Mouse (Mus musculus) erythroblast, embryonic 14.5 days (primary cell): ENCODE measurements around the gene Zfyve9. TPM values are rescaled to one million over a fixed set of nuclear protein-coding genes. Genes with fewer than 3 reads are reported as not detected.

Source experiments
- H3K27me3 ChIP-seq: 2 replicates; pipeline ENCODE4 v1.6.1; 2012; ENCODE audit warnings: inconsistent platforms; ENCODE audit not compliant: control insufficient read depth
- H3K36me3 ChIP-seq: 2 replicates; pipeline ENCODE4 v1.6.1; 2012; ENCODE audit warnings: mild to moderate bottlenecking, inconsistent platforms; ENCODE audit not compliant: control insufficient read depth
- H3K4me1 ChIP-seq: 2 replicates; pipeline ENCODE4 v1.6.1; 2012; ENCODE audit warnings: inconsistent platforms; ENCODE audit not compliant: control insufficient read depth
- H3K4me3 ChIP-seq: replicated peaks from 2 replicates; pipeline ENCODE3; 2012; ENCODE audit warnings: moderate library complexity, mild to moderate bottlenecking, inconsistent platforms
- H3K9me3 ChIP-seq: 2 replicates; pipeline ENCODE4 v1.6.1; 2012; ENCODE audit warnings: low read length, inconsistent platforms, mixed read lengths; ENCODE audit not compliant: control insufficient read depth
- GATA1 ChIP-seq: IDR thresholded peaks from 2 replicates; pipeline ENCODE4 v1.6.1; 2012; ENCODE audit warnings: low read length, inconsistent platforms, mixed read lengths
- TAL1 ChIP-seq: IDR thresholded peaks from 3 replicates; pipeline ENCODE4 v1.6.1; 2012; ENCODE audit warnings: low read length, inconsistent platforms, mixed read lengths
- polyA plus RNA-seq: library from polyadenylated mRNA; stranded (reverse); fragments of >175 nt; gene quantifications from 2 replicates; pipeline ENCODE4 v1.2.3, GENCODE M21; 2012

The Zfyve9 gene
- not detected in 2 replicates for polyA plus RNA-seq

- TF ChIP-seq GATA1, result no peak
- Histone ChIP-seq H3K27me3 (peaks cover 66% of the 10 kb centered on the region), H3K4me1 (peaks cover 9% of the 10 kb centered on the region), H3K4me3 (peak within 1 kb of the TSS; percentile 62), H3K36me3 (no peaks in the 10 kb centered on the region), H3K9me3 (peaks cover 3% of the 10 kb centered on the region; the same call in 1 of the 2 replicates)
These were observed at the start of gene Zfyve9 for GRCm38 (mm10) chr4:108780057-108780863. Zfyve9 (minus strand) TSS chr4:108780798.

DNA sequence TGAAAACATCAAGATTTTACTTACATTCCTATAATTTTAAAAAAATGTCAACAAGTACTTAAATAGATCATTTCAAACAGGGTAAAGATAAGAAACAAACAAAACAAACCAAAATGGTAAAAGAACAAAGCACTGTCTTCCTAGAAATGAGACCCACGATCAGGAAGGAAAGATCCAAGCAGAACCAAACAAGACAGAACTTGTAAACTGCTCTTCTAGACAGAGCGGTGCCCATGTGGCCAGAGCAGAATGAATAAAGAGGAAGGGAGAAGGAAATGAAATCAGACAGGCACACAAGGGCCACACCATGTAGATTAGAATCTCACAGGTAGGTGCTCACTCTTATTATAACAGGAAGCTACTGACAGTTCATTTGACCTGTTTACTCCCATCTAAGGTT is 46.0 kb upstream of the Zfyve9 start:
- H3K4me3 ChIP-seq, result no peak overlapping the region
- H3K36me3 ChIP-seq, result peaks cover 84% of the 10 kb centered on the region
- no peaks in the 10 kb centered on the region for H3K9me3 ChIP-seq
- TF ChIP-seq GATA1, result no peak
- TF ChIP-seq TAL1, result no peak
- H3K4me1 ChIP-seq, result peaks cover 4% of the 10 kb centered on the region
- H3K27me3 ChIP-seq, result no peaks in the 10 kb centered on the region

DNA sequence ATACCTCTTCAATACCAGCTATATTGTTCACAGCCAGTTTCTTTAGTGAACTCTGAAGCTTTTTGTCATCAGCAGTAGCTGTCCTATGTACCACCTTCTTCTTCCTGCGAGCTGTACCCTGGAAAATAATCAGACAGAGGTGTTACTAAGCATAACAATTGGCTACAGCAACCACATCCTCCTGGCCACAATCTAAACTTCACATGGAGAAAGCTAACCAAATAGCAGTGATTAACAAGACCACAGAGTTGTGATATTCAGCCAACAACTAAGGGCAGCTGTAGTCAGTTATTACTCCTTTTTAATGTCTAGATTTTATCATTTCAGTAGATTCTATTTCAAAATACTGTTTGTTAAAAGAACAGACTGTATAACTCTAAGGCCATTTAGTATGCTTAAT is 45.5 kb upstream of the Zfyve9 start:
- Histone ChIP-seq H3K27me3 (no peaks in the 10 kb centered on the region), H3K9me3 (no peaks in the 10 kb centered on the region), H3K36me3 (peaks cover 89% of the 10 kb centered on the region), H3K4me1 (no peaks in the 10 kb centered on the region; the same call in 1 of the 2 replicates), H3K4me3 (no peak overlapping the region)
- TF ChIP-seq GATA1 (no peak), TAL1 (no peak)

GRCm38 (mm10) chr4:108825677-108826076 is 45.1 kb upstream of the Zfyve9 start:
- Histone ChIP-seq H3K4me3 (no peak overlapping the region), H3K9me3 (no peaks in the 10 kb centered on the region), H3K27me3 (no peaks in the 10 kb centered on the region), H3K4me1 (no peaks in the 10 kb centered on the region), H3K36me3 (peaks cover 90% of the 10 kb centered on the region)
- TF ChIP-seq GATA1 (no peak), TAL1 (no peak)

- TF ChIP-seq TAL1 (no peak), GATA1 (no peak)
- Histone ChIP-seq H3K4me3 (no peak overlapping the region), H3K4me1 (no peaks in the 10 kb centered on the region), H3K9me3 (no peaks in the 10 kb centered on the region), H3K27me3 (no peaks in the 10 kb centered on the region), H3K36me3 (peaks cover 6% of the 10 kb centered on the region)
These were observed 31.0 kb upstream of the Zfyve9 start for GRCm38 (mm10) chr4:108811550-108811949.

DNA sequence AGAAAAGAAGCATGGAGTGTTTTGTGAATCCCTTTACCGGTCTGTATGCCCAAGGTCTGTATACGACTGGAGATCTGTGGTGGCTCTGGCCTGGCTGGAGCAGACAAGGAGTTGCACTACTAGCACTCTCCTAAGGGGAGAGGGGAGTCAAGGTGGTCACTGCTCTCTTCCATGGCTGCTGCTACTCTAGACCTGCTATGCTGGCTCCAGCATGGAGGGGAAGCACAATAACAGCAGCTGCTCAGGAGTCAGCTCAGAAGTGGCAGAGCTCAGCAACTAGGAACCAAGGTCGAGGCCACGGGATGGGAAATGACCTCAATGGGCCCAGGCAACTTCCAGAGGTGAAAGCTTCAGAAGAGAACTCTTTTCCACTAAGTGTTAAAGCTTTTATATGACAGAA is 30.5 kb upstream of the Zfyve9 start:
- Histone ChIP-seq H3K4me3 (no peak overlapping the region), H3K27me3 (no peaks in the 10 kb centered on the region), H3K4me1 (no peaks in the 10 kb centered on the region), H3K36me3 (peaks cover 6% of the 10 kb centered on the region), H3K9me3 (no peaks in the 10 kb centered on the region)
- TF ChIP-seq TAL1 (no peak), GATA1 (no peak)

DNA sequence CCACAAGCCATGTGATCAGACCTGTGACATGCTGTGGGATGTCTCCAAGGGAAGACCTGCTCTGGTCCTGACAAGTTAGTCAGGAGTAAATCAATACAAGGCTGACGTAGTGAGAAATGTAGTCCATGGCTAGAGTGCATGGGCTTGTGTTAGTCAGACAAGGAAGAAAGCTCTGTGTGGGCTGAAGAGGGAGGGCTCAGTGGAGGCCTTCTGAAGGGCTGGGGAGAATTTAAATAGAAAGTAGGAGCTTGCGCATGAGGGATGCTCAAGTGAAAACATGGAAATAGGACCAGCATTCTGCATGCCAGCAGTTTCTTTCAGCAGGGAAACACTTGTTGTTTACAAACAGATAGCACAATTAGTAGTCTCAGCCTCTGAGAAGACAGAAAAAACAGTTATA is 22.9 kb upstream of the Zfyve9 start:
- H3K4me1 ChIP-seq, result no peaks in the 10 kb centered on the region
- H3K27me3 ChIP-seq, result peaks cover 2% of the 10 kb centered on the region; the same call in 1 of the 2 replicates
- no peaks in the 10 kb centered on the region for H3K9me3 ChIP-seq
- TF ChIP-seq TAL1 (no peak), GATA1 (no peak)
- no peak overlapping the region for H3K4me3 ChIP-seq
- no peaks in the 10 kb centered on the region for H3K36me3 ChIP-seq

GRCm38 (mm10) chr4:108798083-108798830 is 17.7 kb upstream of the Zfyve9 start:
- no peaks in the 10 kb centered on the region for H3K4me1 ChIP-seq
- no peaks in the 10 kb centered on the region for H3K9me3 ChIP-seq
- no peak for TF ChIP-seq GATA1
- TF ChIP-seq TAL1, result no peak
- H3K27me3 ChIP-seq, result no peaks in the 10 kb centered on the region
- no peaks in the 10 kb centered on the region for H3K36me3 ChIP-seq
- no peak overlapping the region for H3K4me3 ChIP-seq

- Histone ChIP-seq H3K4me3 (no peak overlapping the region), H3K27me3 (no peaks in the 10 kb centered on the region), H3K36me3 (no peaks in the 10 kb centered on the region), H3K9me3 (no peaks in the 10 kb centered on the region), H3K4me1 (no peaks in the 10 kb centered on the region)
- no peak for TF ChIP-seq TAL1
These were observed 16.1 kb upstream of the Zfyve9 start for GRCm38 (mm10) chr4:108796701-108797100.
